Mouse (Mus musculus) spleen, adult 2 months (tissue): ENCODE measurements around the gene Brd4.

Experiments used
- CTCF ChIP-seq: fragments of 200-500 bp; IDR thresholded peaks from 2 replicates; pipeline ENCODE4 v1.5.1; 2011; ENCODE audit warnings: mild to moderate bottlenecking, inconsistent platforms; ENCODE audit not compliant: insufficient read depth, insufficient read length, insufficient replicate concordance; ENCODE audit errors: extremely low read depth
- POLR2A ChIP-seq: fragments of 200-500 bp; IDR thresholded peaks from 2 replicates; pipeline ENCODE4 v1.6.1; 2011; ENCODE audit warnings: low read depth, low read length, inconsistent platforms

GRCm38 (mm10) chr17:32246117-32246516, 38.4 kb downstream of the Brd4 start:
- TF ChIP-seq POLR2A = no peak
- TF ChIP-seq CTCF = no peak
